Mouse (Mus musculus): ENCODE data around the gene Lrrfip1. TPM values are rescaled to one million over a fixed set of nuclear protein-coding genes. Genes with fewer than 3 reads are reported as not detected.

Lrrfip1 gene
- polyA plus RNA-seq, 1 experiment from 2014 or later = 151 TPM

DNA sequence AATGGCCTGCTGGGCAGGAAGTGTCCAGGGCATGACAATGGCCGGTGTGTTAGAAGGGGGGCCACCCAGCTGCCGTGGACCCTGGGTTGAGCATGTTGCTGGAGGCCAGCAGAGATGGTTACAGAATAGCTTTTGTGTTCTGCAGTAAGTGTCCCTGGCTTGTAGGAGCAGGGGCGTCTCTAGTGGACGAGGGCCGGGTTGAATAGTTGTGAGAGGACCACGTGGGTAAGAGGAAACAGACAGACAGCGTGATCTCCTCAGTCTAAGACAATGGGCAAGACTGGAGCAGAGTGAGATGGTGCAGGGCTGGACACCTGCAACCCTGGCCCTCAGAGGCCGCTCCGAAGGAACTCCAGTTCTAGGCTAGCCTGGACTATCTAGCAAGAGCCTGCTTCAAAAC, 57.2 kb downstream of the Lrrfip1 start:
- peaks cover 86% of the 10 kb centered on the region for H3K4me1 ChIP-seq (replicated peaks)
- no peaks in the 10 kb centered on the region for H3K36me3 ChIP-seq
- H3K27me3 ChIP-seq (replicated peaks) = no peaks in the 10 kb centered on the region
- 39% methylated on average over 9 of the region's 9 CpGs for WGBS
- H3K4me2 ChIP-seq = peak overlapping the region; percentile 80
- peak overlapping the region; percentile 58 for H3K9ac ChIP-seq
- H3K27ac ChIP-seq (ENCODE audit: poor library complexity, severe bottlenecking) = peak overlapping the region; percentile 90
- peak overlapping the region; percentile 57 for H3K4me3 ChIP-seq
- ATAC-seq (ENCODE audit: insufficient number of reproducible peaks, low FRiP score) = no peak
- H3K9me3 ChIP-seq (replicated peaks) = no peaks in the 10 kb centered on the region

DNA sequence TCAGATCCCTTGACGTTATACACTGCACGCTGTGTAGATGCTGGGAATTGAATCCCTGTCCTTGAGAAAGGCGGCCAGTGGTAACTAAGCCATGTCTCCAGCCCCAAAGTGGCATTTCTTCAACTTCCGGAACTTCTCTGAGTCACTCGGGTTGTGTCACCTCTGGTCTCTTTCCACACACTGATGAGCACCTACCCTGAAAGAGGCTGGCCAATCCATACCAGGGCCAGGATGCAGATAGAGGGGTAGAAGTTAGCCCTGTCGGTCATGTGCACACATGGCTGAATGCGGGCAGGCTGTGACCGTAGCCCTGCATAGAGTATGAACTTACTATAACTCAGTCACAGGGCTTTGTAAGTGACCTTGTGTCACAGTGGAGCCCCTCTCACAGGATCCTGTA, 57.9 kb downstream of the Lrrfip1 start:
- peak overlapping the region; percentile 58 for H3K9ac ChIP-seq
- no peaks in the 10 kb centered on the region for H3K9me3 ChIP-seq (replicated peaks)
- peak overlapping the region; percentile 90 for H3K27ac ChIP-seq (ENCODE audit: poor library complexity, severe bottlenecking)
- H3K27me3 ChIP-seq (replicated peaks) = no peaks in the 10 kb centered on the region
- H3K4me1 ChIP-seq (replicated peaks) = peaks cover 86% of the 10 kb centered on the region
- ATAC-seq (ENCODE audit: insufficient number of reproducible peaks, low FRiP score) = no peak
- peak overlapping the region; percentile 57; the same call in 1 of the 2 replicates for H3K4me3 ChIP-seq
- peak overlapping the region; percentile 80 for H3K4me2 ChIP-seq
- WGBS = 64% methylated on average over 8 of the region's 8 CpGs
- H3K36me3 ChIP-seq = no peaks in the 10 kb centered on the region

- H3K4me2 ChIP-seq = peak overlapping the region; percentile 80
These were observed 59.0 kb downstream of the Lrrfip1 start for GRCm38 (mm10) chr1:91057311-91058245.

GRCm38 (mm10) chr1:91058251-91058650, 59.7 kb downstream of the Lrrfip1 start:
- Histone ChIP-seq H3K4me1 (replicated peaks) (peaks cover 91% of the 10 kb centered on the region), H3K9ac (no peak overlapping the region), H3K27me3 (replicated peaks) (no peaks in the 10 kb centered on the region), H3K4me2 (no peak overlapping the region), H3K4me3 (no peak overlapping the region), H3K36me3 (no peaks in the 10 kb centered on the region), H3K9me3 (replicated peaks) (no peaks in the 10 kb centered on the region), H3K27ac (ENCODE audit: poor library complexity, severe bottlenecking) (peak overlapping the region; percentile 28; the same call in 1 of the 2 replicates)
- ATAC-seq (ENCODE audit: insufficient number of reproducible peaks, low FRiP score) = no peak
- WGBS = 55% methylated on average over 6 of the region's 6 CpGs

More at GRCm38 (mm10) chr1:91057311-91058245, 59.0 kb downstream of the Lrrfip1 start:
- no peak for ATAC-seq (ENCODE audit: insufficient number of reproducible peaks, low FRiP score)
- Histone ChIP-seq H3K4me3 (no peak overlapping the region), H3K36me3 (no peaks in the 10 kb centered on the region), H3K9ac (peak overlapping the region; percentile 58; the same call in 1 of the 2 replicates), H3K4me1 (replicated peaks) (peaks cover 86% of the 10 kb centered on the region), H3K27me3 (replicated peaks) (no peaks in the 10 kb centered on the region), H3K27ac (ENCODE audit: poor library complexity, severe bottlenecking) (peak overlapping the region; percentile 90), H3K9me3 (replicated peaks) (no peaks in the 10 kb centered on the region)
- 54% methylated on average over 18 of the region's 18 CpGs for WGBS

- H3K9ac ChIP-seq = peak overlapping the region; percentile 44; the same call in 1 of the 2 replicates
- WGBS = 34% methylated on average over 9 of the region's 9 CpGs
- no peak overlapping the region for H3K4me3 ChIP-seq
- H3K4me2 ChIP-seq = peak overlapping the region; percentile 9; the same call in 1 of the 2 replicates
- no peaks in the 10 kb centered on the region for H3K9me3 ChIP-seq (replicated peaks)
- H3K4me1 ChIP-seq (replicated peaks) = peaks cover 98% of the 10 kb centered on the region
- 0 out of 2 replicates have a peak overlapping the region, but pooled peaks have one; percentile 38 for H3K27ac ChIP-seq (ENCODE audit: poor library complexity, severe bottlenecking)
- no peaks in the 10 kb centered on the region for H3K27me3 ChIP-seq (replicated peaks)
- no peaks in the 10 kb centered on the region for H3K36me3 ChIP-seq
- ATAC-seq (ENCODE audit: insufficient number of reproducible peaks, low FRiP score) = no peak
These were observed 61.5 kb downstream of the Lrrfip1 start for GRCm38 (mm10) chr1:91059792-91060604.

GRCm38 (mm10) chr1:91061105-91061504, 62.6 kb downstream of the Lrrfip1 start:
- Histone ChIP-seq H3K36me3 (no peaks in the 10 kb centered on the region), H3K9ac (no peak overlapping the region), H3K9me3 (replicated peaks) (no peaks in the 10 kb centered on the region), H3K27me3 (replicated peaks) (no peaks in the 10 kb centered on the region), H3K4me1 (replicated peaks) (peaks cover 98% of the 10 kb centered on the region), H3K4me3 (no peak overlapping the region), H3K27ac (ENCODE audit: poor library complexity, severe bottlenecking) (peak overlapping the region; percentile 63), H3K4me2 (peak overlapping the region; percentile 11; the same call in 1 of the 2 replicates)
- no peak for ATAC-seq (ENCODE audit: insufficient number of reproducible peaks, low FRiP score)
- WGBS = 37% methylated on average over 4 of the region's 4 CpGs

- Histone ChIP-seq H3K27me3 (replicated peaks) (no peaks in the 10 kb centered on the region), H3K4me1 (replicated peaks) (peaks cover 97% of the 10 kb centered on the region), H3K27ac (ENCODE audit: poor library complexity, severe bottlenecking) (peak overlapping the region; percentile 63), H3K36me3 (no peaks in the 10 kb centered on the region), H3K4me2 (no peak overlapping the region), H3K9me3 (replicated peaks) (no peaks in the 10 kb centered on the region), H3K4me3 (no peak overlapping the region), H3K9ac (no peak overlapping the region)
- peak; percentile 42 for ATAC-seq (ENCODE audit: insufficient number of reproducible peaks, low FRiP score)
- 39% methylated on average over 5 of the region's 5 CpGs for WGBS
These were observed 63.8 kb downstream of the Lrrfip1 start for GRCm38 (mm10) chr1:91062363-91062762.

DNA sequence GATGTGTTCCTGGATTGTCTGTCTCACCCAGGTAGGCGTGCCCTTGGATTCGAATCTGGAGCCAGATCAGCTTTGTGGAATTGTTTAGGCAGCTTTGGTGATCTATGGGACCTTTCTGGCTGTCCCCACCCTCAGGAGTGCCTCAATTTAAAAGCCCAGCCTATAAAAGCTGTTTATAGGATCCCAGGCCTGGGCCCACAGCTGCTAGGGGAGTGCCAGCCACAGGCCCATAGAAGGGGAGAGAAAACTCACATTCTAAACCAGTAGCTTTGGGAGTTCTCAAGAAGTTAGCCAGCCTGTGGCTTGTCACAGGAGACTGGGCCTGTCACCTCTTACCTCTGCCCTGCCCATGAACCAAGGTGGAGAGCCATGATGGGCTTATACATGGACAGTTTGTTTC, 65.5 kb downstream of the Lrrfip1 start:
- WGBS = 78% methylated on average over 2 of the region's 2 CpGs
- H3K9ac ChIP-seq = no peak overlapping the region

GRCm38 (mm10) chr1:91064903-91065525, 66.5 kb downstream of the Lrrfip1 start:
- no peaks in the 10 kb centered on the region for H3K9me3 ChIP-seq (replicated peaks)
- no peak overlapping the region for H3K4me3 ChIP-seq
- no peak overlapping the region for H3K4me2 ChIP-seq
- ATAC-seq (ENCODE audit: insufficient number of reproducible peaks, low FRiP score) = no peak
- 79% methylated on average over 11 of the region's 11 CpGs for WGBS
- no peaks in the 10 kb centered on the region for H3K27me3 ChIP-seq (replicated peaks)
- H3K4me1 ChIP-seq (replicated peaks) = peaks cover 94% of the 10 kb centered on the region
- peaks cover 8% of the 10 kb centered on the region; the same call in 1 of the 2 replicates for H3K36me3 ChIP-seq
- peak overlapping the region; percentile 58 for H3K27ac ChIP-seq (ENCODE audit: poor library complexity, severe bottlenecking)
- 0 out of 2 replicates have a peak overlapping the region, but pooled peaks have one; percentile 16 for H3K9ac ChIP-seq

More for the DNA sequence above, 65.5 kb downstream of the Lrrfip1 start:
- no peak overlapping the region for H3K27ac ChIP-seq (ENCODE audit: poor library complexity, severe bottlenecking)
- ATAC-seq (ENCODE audit: insufficient number of reproducible peaks, low FRiP score) = no peak
- no peaks in the 10 kb centered on the region for H3K27me3 ChIP-seq (replicated peaks)
- H3K36me3 ChIP-seq = peaks cover 2% of the 10 kb centered on the region; the same call in 1 of the 2 replicates
- no peaks in the 10 kb centered on the region for H3K9me3 ChIP-seq (replicated peaks)
- peaks cover 97% of the 10 kb centered on the region for H3K4me1 ChIP-seq (replicated peaks)
- H3K4me2 ChIP-seq = no peak overlapping the region
- no peak overlapping the region for H3K4me3 ChIP-seq

GRCm38 (mm10) chr1:91066061-91066460, 67.5 kb downstream of the Lrrfip1 start:
- Histone ChIP-seq H3K4me1 (replicated peaks) (peaks cover 94% of the 10 kb centered on the region), H3K27ac (ENCODE audit: poor library complexity, severe bottlenecking) (peak overlapping the region; percentile 58), H3K27me3 (replicated peaks) (no peaks in the 10 kb centered on the region), H3K9me3 (replicated peaks) (no peaks in the 10 kb centered on the region), H3K4me3 (no peak overlapping the region), H3K36me3 (peaks cover 8% of the 10 kb centered on the region; the same call in 1 of the 2 replicates), H3K4me2 (no peak overlapping the region), H3K9ac (no peak overlapping the region)
- ATAC-seq (ENCODE audit: insufficient number of reproducible peaks, low FRiP score) = no peak
- WGBS = 49% methylated on average over 6 of the region's 6 CpGs

Measured in heart, embryonic 12.5 days (tissue).